Mouse (Mus musculus) R1 (cell line): ENCODE results near the gene Abcc2.

Experiments
- DNase-seq: peaks from one replicate; pipeline ENCODE4 v3.0.0-alpha.2; 2018; ENCODE audit warnings: low read depth, low spot score

The Abcc2 gene

GRCm38 (mm10) chr19:43851996-43852630 lies 70.1 kb downstream of the Abcc2 start:
- peak; percentile 79 for DNase-seq

DNA sequence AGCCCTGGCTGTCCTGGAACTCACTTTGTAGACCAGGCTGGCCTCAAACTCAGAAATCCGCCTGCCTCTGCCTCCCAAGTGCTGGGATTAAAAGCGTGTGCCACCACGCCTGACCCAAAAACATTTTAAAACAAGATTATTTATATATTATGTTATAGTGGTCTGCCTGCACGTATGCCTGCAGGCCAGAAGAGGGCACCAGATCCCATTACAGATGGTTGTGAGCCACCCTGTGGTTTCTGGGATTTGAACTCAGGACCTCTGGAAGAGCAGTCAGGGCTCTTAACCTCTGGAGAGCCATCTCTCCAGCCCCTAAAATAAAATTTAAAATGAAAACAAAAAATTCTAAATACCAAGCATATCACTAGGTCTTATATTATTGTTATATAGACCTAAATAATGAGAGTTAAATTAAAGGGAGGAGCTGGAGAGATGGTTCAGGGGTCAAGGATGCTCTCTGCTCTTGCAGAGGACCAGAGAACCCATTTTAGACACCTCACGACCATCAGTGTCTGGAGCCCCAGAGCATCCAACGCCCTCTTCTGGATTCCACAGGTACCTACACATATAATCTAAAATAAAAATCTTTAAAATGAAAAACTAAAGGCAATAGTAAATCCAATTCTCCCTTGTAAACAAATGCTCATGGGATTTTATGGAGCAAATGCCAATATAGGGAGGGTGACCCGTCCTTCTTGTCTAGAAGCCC lies 71.0 kb downstream of the Abcc2 start:
- DNase-seq: peak; percentile 54

- peak; percentile 93 for DNase-seq
Observed at GRCm38 (mm10) chr19:43857347-43857746, 75.4 kb downstream of the Abcc2 start.

DNA sequence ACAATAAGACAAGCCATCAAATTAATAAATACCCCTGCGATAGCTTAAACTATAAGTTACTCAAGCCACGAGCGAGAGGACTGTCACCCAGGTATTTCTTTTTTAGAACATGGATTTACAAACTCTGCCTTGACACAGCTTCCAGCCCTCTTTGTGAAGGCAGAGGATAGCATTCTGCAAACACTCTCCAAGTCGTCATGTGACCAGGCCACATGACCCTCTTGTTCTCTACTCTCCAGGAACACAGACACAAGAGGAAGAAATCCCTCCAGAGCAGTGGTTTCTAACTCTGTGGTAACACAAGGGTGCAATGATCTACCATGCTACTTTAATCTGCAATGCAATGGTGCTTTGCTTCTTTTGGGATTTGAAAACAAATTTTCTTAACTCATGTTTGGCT lies 88.4 kb downstream of the Abcc2 start:
- DNase-seq: no peak

GRCm38 (mm10) chr19:43874351-43874750 lies 92.4 kb downstream of the Abcc2 start:
- peak; percentile 83 for DNase-seq

DNA sequence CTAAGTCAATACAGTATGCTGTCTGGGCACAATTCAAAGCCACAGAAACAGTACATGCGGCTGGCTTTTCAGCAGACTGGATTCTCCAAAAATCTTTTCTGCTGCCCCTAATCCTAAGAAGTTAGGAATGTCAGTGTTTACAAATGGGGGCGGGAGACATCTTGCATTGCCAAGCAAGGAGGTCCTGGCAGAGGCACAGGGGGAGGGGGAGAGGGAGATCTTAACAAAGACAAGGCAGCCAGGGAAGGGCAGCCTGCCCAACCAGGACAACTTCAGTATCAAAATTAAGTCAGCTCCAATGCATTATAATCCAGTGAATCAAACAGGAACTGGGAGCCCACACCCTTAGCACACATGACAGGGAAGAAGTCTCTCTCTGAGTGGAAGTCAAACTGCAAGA lies 94.0 kb downstream of the Abcc2 start:
- DNase-seq: no peak

DNA sequence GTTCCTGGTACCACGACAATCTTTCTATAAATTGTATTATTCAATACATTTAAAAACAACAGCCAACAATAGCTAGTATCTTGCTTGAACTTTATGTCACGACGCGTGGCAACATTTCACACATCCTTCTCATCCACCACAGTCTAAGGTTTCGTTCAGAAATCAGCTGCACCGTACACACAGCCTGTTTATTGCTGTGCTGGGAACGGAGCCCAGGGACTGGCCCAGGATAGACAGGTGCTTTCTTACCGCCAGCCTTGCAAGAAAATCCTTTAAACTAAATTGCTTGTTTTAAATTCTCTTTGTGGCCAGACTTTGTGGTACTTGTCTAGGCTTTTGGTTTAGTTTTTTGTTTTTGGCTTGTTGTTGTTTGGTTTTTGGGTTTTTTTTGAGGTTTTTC lies 95.4 kb downstream of the Abcc2 start:
- no peak for DNase-seq

- DNase-seq: no peak
Observed at GRCm38 (mm10) chr19:43878111-43879092, 96.4 kb downstream of the Abcc2 start.

DNA sequence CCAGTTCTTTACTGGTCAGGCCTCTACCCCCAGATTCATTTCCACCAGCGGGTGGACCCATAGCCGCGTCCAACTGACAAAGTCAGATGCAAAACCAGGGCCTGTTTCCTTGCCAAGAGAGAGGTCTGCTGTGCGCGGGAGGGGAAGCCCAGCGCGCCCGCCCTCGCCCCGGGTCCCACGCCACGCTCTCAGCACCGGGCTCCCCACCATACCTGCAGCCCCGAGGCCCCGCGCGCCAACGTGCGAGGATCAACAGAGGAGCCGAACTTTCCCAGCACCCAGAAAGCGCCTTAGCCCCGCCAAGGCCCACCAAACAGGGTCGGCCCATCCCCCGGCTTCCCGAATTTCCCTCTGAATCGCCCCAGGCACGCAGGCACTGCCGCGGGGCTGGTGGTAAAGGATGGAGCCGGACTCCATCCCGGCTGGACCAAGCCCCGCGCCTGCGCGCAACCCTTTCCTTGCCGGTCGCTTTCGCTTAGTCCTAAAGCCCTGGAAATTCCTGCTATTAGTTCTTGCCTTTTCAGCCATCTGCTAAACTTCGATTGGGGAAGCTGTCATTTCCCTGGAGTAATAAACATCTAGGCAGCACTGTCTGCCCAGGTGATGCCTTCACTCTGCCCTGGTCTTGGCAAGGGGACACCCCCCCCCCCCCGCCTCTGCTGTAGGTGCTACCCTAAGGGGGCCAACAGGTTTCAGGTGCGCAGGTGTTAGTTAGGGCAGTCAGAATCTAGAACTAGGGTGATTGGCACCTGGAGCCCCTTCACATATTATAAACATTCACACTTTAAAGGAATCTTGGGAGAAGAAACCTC lies 97.6 kb downstream of the Abcc2 start:
- peak; percentile 86 for DNase-seq

DNA sequence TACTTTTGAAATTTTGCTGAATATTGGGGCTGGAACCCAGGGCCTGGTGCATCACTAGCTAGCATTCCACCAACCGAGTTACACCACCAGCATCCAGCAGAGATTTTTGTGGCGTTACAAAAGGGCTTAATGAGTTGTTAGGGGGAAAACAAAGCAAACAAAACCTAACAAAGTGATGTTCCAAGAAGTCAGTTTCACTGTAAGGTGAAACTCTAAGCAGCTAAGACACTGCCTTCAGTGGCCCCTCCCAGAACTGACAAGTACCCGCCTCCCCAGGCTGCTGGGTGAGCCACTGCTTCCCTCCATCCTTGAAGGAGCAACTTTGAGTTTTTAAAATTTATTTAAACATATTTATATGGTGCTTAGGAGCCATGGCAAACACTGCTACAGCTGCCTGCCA lies 98.4 kb downstream of the Abcc2 start:
- DNase-seq: no peak

DNA sequence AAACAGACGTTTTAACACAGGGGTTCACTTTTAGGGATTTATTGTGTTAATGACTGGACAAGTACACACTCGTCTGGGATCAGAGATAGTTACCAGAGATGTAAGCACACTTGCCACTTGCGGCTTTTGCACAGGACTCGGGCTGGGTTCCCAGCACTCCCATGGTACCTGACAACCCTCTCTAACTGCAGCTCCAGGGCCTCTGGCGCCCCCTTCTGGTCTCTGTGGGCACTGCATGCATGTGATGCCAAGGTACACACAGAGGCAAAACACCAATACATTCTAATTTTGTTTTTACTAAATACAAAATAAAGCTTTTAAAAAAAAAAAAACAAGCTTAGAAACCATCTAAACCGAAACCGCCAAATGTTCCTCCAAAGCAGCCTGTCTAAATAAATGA lies 99.6 kb downstream of the Abcc2 start:
- peak; percentile 68 for DNase-seq

GRCm38 (mm10) chr19:43882895-43883573 lies 101.0 kb downstream of the Abcc2 start:
- no peak for DNase-seq

DNA sequence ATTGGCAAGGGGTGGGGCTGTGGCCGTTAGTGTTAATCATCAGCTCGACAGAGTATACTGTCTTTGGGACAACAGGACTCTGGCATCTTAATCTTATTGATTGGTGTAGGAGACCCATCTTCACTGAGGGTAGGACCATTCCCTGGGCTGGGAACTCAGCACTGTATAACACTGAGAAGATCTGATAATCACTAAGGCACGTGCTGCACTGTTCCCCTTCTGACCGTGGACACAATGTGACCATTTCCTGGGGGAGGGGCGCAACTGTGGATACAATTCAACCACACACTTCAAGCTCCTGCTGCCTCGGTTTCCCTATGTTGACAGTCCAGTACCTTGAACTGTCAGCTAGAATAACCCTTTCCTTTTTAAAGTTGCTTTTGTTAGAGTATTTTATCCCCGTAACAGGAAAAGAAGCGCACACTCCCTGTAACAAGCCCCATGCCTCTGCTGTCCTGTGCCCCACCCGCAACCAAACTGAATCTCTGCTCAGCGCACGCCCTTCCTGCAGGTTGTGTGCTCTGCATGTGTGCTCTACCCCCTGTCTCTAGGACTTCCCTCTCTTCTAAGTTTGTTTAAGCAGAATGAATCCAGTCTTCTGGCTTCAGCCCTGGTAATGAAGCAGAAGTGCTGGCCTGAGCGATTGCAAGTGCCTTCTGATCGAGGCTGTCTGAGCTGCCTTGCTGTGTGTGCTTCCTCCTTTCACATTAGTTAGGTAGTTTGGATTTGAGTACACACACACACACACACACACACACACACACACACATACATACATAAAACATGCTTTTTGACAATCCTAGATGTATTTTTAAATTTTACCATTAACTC lies 102.9 kb downstream of the Abcc2 start:
- no peak for DNase-seq

GRCm38 (mm10) chr19:43886371-43887099 lies 104.5 kb downstream of the Abcc2 start:
- no peak for DNase-seq

DNA sequence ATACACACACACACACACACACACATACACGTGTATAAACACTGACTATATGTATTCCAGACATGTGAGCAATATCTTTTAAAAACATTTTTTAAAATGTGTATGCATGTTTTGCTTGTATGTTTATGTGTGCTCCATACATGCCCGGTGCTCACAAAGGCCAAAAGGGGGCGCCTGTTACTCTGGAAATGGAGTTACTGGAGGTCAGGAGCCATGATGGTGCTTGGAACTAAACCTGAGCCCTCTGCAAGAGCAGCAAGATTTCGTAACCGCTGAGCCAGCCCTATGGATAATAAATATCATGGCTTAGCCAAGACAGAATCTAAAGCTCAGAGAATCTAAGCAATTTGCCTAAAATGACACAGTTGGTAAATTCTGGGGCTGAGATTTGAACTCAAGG lies 105.2 kb downstream of the Abcc2 start:
- DNase-seq: peak; percentile 72

DNA sequence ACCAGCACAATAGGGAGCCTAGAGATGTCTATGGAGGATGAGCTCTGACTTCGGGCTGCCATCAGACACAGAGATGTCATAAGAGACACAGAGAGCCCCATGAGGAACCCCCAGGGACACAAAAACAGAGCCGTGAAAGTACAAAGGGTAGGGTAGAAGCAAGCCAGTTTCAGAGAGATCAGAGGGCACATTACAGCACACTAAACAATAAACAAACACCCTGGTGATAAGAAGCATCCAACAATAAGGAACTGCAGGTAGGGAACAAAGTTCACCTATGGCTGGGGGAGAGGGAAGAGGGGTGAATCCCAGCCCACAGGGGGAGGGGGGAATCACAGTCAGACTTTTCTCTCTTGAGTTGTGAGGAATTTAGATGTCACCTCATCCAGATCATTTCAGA lies 105.7 kb downstream of the Abcc2 start:
- DNase-seq: no peak
